Comparison of ENCODE assay signal across 22 mouse cellular contexts in genomic region chr8:114743185-114743915, GRCm38 (mm10).
A peak's percentile ranks its signal among the peaks of the same experiment; 100 is the strongest.
DNase-seq lines count a peak whose midpoint lies in the region; ATAC-seq and TF ChIP-seq lines count a peak whose summit lies in the region.
"Had no signal": no experiment of that assay in that cellular context is flagged by ENCODE, and none has a peak within 500 bp of the region (broad histone marks: within the 10 kb centered on the region; RNA-seq: fewer than 3 reads in every experiment).

No protein-coding gene starts in this region.

- no peaks in the 10 kb centered on the region for H3K36me3 ChIP-seq in forebrain, embryonic 14.5 days (ENCODE audit: control insufficient read depth, insufficient read depth, low read length)
- no peaks in the 10 kb centered on the region for H3K36me3 ChIP-seq in forebrain, embryonic 15.5 days
- no peaks in the 10 kb centered on the region for H3K36me3 ChIP-seq in lung, embryonic 14.5 days (ENCODE audit: insufficient read depth)
- H3K36me3 ChIP-seq: hindbrain, embryonic 15.5 days; intestine, embryonic 15.5 days; neural tube, embryonic 13.5 days had no signal

- no peak overlapping the region for H3K4me2 ChIP-seq in forebrain, embryonic 14.5 days (ENCODE audit: low read length)
- no peak overlapping the region for H3K4me2 ChIP-seq in forebrain, embryonic 15.5 days (replicated peaks)
- no peak overlapping the region for H3K4me2 ChIP-seq in lung, embryonic 14.5 days
- H3K4me2 ChIP-seq: heart, embryonic 11.5 days; hindbrain, embryonic 15.5 days; intestine, embryonic 15.5 days; neural tube, embryonic 13.5 days had no signal

- TF ChIP-seq CTCF in lung, embryonic 14.5 days (IDR thresholded peaks at IDR 0.05; ENCODE audit: low read depth): no peak

- no peaks in the 10 kb centered on the region for H3K9me3 ChIP-seq in forebrain, embryonic 14.5 days (replicated peaks; ENCODE audit: control insufficient read depth, low read length)
- no peaks in the 10 kb centered on the region; the same call in 1 of the 2 replicates for H3K9me3 ChIP-seq in forebrain, embryonic 15.5 days
- H3K9me3 ChIP-seq in lung, embryonic 14.5 days (ENCODE audit: low read depth, low read length): 0 out of 2 replicates have a peak, but pooled peaks cover 5% of the 10 kb centered on the region
- H3K9me3 ChIP-seq: intestine, embryonic 15.5 days had no signal

- H3K27ac ChIP-seq in forebrain, embryonic 14.5 days (ENCODE audit: low read depth, low read length): no peak overlapping the region
- no peak overlapping the region for H3K27ac ChIP-seq in forebrain, embryonic 15.5 days (replicated peaks)
- no peak overlapping the region for H3K27ac ChIP-seq in lung, embryonic 14.5 days (ENCODE audit: low read depth)
- H3K27ac ChIP-seq: hindbrain, embryonic 15.5 days; intestine, embryonic 15.5 days; limb, embryonic 10.5 days; macrophage had no signal

- peak; percentile 34; the same call in 1 of the 2 replicates for ATAC-seq in forebrain, embryonic 14.5 days
- ATAC-seq in forebrain, embryonic 15.5 days (replicated peaks): no peak
- no peak for ATAC-seq in lung, embryonic 14.5 days (ENCODE audit: insufficient read depth)
- ATAC-seq in granulocyte monocyte progenitor cell, adult 5-6 weeks (replicated peaks; ENCODE audit: poor library complexity, severe bottlenecking): peak; percentile 98
- ATAC-seq: intestine, embryonic 15.5 days had no signal

- H3K4me3 ChIP-seq in forebrain, embryonic 14.5 days (ENCODE audit: low read depth, low read length): no peak overlapping the region
- no peak overlapping the region for H3K4me3 ChIP-seq in forebrain, embryonic 15.5 days
- H3K4me3 ChIP-seq in lung, embryonic 14.5 days (ENCODE audit: low read depth, low read length): no peak overlapping the region
- H3K4me3 ChIP-seq: hindbrain, embryonic 15.5 days; intestine, embryonic 15.5 days; limb, embryonic 10.5 days; neural tube, embryonic 13.5 days had no signal

- peaks cover 5% of the 10 kb centered on the region; the same call in 1 of the 2 replicates for H3K4me1 ChIP-seq in forebrain, embryonic 14.5 days (ENCODE audit: control insufficient read depth, insufficient read depth, low read length)
- peaks cover 13% of the 10 kb centered on the region for H3K4me1 ChIP-seq in forebrain, embryonic 15.5 days
- H3K4me1 ChIP-seq in lung, embryonic 14.5 days (ENCODE audit: insufficient read depth): no peaks in the 10 kb centered on the region; the same call in 1 of the 2 replicates
- H3K4me1 ChIP-seq: hindbrain, embryonic 15.5 days; intestine, embryonic 15.5 days had no signal

- DNase-seq in forebrain, embryonic 14.5 days (ENCODE audit: low spot score): peak; percentile 65
- peak; percentile 53 for DNase-seq in lung, embryonic 14.5 days
- no peak for DNase-seq in lung, postnatal 25 days (ENCODE audit: low spot score)
- DNase-seq in thymus, postnatal 4 days: no peak
- no peak for DNase-seq in lung, adult 18-20 months
- DNase-seq: adrenal gland, postnatal 14 days; cerebellum, adult 18-20 months; cerebellum, postnatal 36 days; heart, postnatal 14 days; layer of hippocampus, adult 9-11 months; lung, adult 2 months; midbrain, embryonic 14.5 days; right cerebral cortex, postnatal 14 days; thymus, postnatal 36 days had no signal

- 27% methylated on average over 12 of the region's 12 CpGs for WGBS in forebrain, embryonic 14.5 days
- 28% methylated on average over 12 of the region's 12 CpGs for WGBS in forebrain, embryonic 15.5 days
- 73% methylated on average over 12 of the region's 12 CpGs for WGBS in lung, embryonic 14.5 days

- H3K27me3 ChIP-seq in forebrain, embryonic 14.5 days (replicated peaks; ENCODE audit: control insufficient read depth, insufficient read depth, low read length): no peaks in the 10 kb centered on the region
- H3K27me3 ChIP-seq in forebrain, embryonic 15.5 days: no peaks in the 10 kb centered on the region
- no peaks in the 10 kb centered on the region for H3K27me3 ChIP-seq in lung, embryonic 14.5 days (ENCODE audit: insufficient read depth, low read length)
- H3K27me3 ChIP-seq: hindbrain, embryonic 15.5 days; intestine, embryonic 15.5 days; neural tube, embryonic 13.5 days had no signal

- H3K9ac ChIP-seq in forebrain, embryonic 14.5 days (ENCODE audit: low read length): no peak overlapping the region
- no peak overlapping the region for H3K9ac ChIP-seq in forebrain, embryonic 15.5 days (replicated peaks)
- no peak overlapping the region for H3K9ac ChIP-seq in lung, embryonic 14.5 days
- H3K9ac ChIP-seq: hindbrain, embryonic 15.5 days; intestine, embryonic 15.5 days; neural tube, embryonic 13.5 days had no signal

Comparison
In these comparisons a context has a peak if more than half of its experiments do, and no peak if none do; other contexts are left out.
1. ATAC-seq: peak in forebrain, embryonic 14.5 days (single experiment) and granulocyte monocyte progenitor cell, adult 5-6 weeks (single experiment); none in forebrain, embryonic 15.5 days (single experiment) and lung, embryonic 14.5 days (single experiment).
2. DNase-seq: peak in forebrain, embryonic 14.5 days (single experiment) and lung, embryonic 14.5 days (single experiment); none in lung, postnatal 25 days (single experiment), thymus, postnatal 4 days (single experiment) and lung, adult 18-20 months (0 of 2).